Mouse (Mus musculus) mouse embryonic stem cell (cell line): ENCODE measurements around the gene Khdc1a.
"Not testable (repeated sequence)": the region's sequence is repeated elsewhere in the genome, so short reads cannot be mapped to it uniquely, and the experiment has no call there.

ENCODE experiments used
- in situ Hi-C, 2 experiments: fragments of 300-500 bp; cut with MboI; formaldehyde crosslinking; loops; 1 replicate in 1 of 2; 3 replicates in 1 of 2; pipeline ENCODE4 v1.14.3; 2019 to 2020; ENCODE audit warnings: low sequenced_read_pairs in 2 of 2, low pct_unique_long_range_greater_than_20kb in 1 of 2, mixed read lengths in 1 of 2; ENCODE audit not compliant: unreplicated experiment in 1 of 2

The Khdc1a gene

GRCm38 (mm10) chr1:21349341-21349740, at the start of gene Khdc1a:
Gene Khdc1a (plus strand): TSS chr1:21349641.
- in situ Hi-C loops = no loop called here

DNA sequence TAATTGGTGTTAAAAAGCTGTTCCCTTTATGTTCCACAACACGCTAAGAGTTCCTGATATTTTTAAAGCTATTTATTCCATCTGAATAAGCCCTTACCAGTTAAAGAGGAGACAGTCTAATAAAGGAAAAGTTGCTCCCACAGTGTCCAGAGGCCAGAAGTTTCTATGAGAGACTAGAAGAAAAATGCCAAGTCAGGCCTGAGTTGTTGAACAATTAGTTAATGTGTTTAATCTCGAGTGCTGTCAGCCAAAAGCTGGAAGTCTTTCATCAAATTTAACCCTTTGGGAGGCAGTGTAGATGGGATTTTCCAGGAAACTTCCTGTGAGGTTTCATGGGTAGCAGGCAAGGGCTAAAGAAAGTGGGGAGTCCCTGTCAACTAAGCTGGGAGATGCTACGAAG, 49.6 kb upstream of the Khdc1a start:
- in situ Hi-C loops = no loop called here

GRCm38 (mm10) chr1:21301686-21302085, 47.8 kb upstream of the Khdc1a start:
- in situ Hi-C loops = no loop called here

GRCm38 (mm10) chr1:21304174-21304573, 45.3 kb upstream of the Khdc1a start:
- in situ Hi-C loops = no loop called here

DNA sequence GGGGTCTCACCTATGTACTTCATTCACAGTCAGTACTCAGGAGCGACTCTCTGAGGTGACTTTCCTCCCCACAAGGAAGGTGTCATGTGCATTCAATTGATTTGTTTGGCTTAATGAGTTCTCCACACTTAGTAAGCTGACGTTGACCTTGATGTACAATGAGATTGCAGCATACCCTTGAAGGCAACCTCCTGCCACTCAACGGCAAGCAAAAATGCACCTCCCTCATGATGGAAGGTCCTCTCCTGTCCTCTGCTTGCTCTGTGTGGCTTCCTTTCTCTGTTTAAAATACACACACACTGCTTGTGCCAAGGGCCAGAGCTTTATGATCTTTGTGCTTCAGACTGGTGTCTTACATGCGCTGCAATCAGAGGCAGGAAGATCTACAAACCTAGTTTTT, 44.8 kb upstream of the Khdc1a start:
- in situ Hi-C loops = no loop called here

GRCm38 (mm10) chr1:21305443-21305842, 44.0 kb upstream of the Khdc1a start:
- in situ Hi-C loops = no loop called here

DNA sequence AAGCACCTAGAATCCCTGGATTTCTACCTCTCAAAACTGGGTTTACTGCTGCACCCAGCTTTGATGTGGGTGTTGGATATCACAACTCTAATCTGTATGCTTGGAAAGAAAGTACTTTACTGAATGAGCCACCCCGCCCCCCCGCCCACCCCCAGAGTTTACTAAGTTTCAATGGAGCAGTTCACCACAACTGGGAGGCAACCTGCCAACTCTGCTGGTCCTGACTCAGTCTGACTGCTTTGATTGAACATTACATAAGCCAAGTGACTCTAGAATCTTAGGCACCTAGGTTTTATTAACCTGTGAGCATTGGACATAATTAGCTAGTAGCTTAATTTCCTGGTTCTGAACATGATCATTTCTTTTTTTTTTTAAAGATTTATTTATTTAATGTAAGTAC, 35.1 kb upstream of the Khdc1a start:
- in situ Hi-C loops = no loop called here

DNA sequence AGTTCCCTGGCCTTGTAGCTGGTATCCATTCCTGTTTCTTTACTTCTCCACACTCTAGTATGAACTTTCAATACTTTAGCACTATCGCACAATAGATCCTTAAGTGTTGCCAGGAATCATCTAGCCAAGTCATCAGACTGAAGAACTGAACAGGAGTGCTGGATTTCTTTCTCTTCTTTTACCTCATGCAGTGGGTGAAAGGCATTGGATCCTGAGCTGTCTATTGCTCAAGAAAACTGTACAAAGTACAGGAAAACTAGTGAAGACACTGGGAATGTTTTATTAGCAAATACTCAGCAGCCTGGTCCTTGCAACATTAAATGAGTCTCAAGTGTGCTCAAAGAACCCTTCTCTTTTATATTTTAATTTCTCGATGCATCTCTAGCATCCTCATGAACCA, 33.7 kb upstream of the Khdc1a start:
- in situ Hi-C loops = no loop called here

GRCm38 (mm10) chr1:21316305-21316704, 33.1 kb upstream of the Khdc1a start:
- in situ Hi-C loops = no loop called here

GRCm38 (mm10) chr1:21318202-21318601, 31.2 kb upstream of the Khdc1a start:
- in situ Hi-C loops = no loop called here

GRCm38 (mm10) chr1:21320271-21320670, 29.2 kb upstream of the Khdc1a start:
- in situ Hi-C loops = not testable (repeated sequence)

DNA sequence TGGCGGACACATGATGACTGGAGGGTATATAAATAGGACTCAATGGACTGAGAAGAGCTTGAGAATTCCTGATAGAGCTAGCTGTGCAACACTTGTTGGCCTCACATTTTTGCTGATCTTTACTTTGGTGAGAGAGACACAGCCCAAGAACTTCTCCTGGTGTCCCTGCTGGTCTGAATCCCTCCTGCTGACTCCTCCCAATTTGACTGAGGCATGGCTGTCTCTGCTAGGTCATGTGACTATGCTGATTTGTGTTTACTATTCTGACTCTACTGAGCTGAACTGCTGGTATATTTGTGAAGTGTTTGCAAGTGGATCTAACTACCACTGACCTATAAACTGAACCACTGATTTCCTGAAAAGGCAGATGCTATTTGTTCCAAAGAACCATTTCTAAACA, 27.8 kb upstream of the Khdc1a start:
- in situ Hi-C loops = no loop called here

DNA sequence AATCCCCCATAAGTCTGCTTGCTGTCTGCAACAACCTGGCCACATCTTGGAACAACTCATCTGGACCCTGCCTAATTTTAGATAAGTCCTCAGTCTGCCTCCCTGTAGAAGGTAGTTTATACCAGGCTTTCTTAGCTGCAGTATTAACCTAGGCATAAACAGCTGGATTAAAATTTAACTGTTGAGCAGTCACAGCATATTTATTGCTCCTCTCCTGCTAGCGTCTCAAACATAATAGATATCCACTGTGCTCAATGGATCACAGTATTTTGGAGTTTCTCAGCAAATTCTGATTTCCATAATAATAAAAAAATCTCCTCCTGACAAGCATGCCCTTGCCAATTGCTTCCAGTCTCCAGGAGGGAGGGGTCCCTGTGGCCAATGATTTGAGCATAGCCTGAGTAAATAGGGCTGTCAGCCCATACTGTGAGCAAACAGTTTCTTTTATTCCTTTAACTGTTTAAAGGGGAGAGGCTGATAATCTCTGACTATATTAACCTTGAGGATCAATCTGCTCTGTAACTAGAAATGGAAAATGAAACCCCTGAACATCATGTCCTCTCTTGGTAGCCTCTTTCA, 25.4 kb upstream of the Khdc1a start:
- in situ Hi-C loops = no loop called here

GRCm38 (mm10) chr1:21324633-21325032, 24.8 kb upstream of the Khdc1a start:
- in situ Hi-C loops = no loop called here

- in situ Hi-C loops = no loop called here
These were observed 22.7 kb upstream of the Khdc1a start for GRCm38 (mm10) chr1:21326733-21327132.

DNA sequence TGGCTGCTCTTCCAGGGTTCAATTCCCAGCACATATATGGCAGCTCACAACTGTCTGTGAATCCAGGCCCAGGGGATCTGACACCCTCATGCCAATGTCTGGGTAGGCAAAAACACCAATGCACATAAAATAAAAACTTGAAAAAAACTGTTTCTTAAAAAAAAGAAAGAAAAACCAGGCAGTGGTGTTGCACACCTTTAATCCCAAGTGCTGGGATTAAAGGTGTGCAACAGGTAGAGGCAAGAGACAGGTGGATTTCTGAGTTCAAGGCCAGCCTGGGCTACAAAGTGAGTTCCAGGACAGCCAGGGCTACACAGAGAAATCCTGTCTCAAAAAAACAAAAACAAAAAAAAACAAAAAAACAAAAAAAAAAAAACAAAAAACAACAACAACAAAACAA, 18.3 kb upstream of the Khdc1a start:
- in situ Hi-C loops = not testable (repeated sequence)

- in situ Hi-C loops = no loop called here
These were observed 16.0 kb upstream of the Khdc1a start for GRCm38 (mm10) chr1:21333222-21333973.

DNA sequence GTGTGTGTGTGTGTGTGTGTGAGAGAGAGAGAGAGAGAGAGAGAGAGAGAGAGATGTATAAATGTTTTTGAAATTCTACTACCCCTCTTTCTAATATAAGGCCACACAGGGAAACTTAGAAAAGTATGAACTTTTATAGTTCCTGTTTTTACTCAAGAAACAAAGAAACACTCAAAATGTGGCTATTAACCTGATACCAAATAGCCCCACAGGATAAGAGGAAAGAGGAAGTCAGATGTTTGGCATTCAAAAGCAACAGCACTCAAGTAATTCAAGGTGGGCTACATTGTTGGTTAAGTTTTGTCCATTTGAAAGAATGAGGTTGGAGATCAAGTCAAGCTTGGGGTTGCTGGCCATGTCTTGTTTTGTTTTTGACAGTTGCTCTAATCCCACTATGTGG, 13.6 kb upstream of the Khdc1a start:
- in situ Hi-C loops = no loop called here

DNA sequence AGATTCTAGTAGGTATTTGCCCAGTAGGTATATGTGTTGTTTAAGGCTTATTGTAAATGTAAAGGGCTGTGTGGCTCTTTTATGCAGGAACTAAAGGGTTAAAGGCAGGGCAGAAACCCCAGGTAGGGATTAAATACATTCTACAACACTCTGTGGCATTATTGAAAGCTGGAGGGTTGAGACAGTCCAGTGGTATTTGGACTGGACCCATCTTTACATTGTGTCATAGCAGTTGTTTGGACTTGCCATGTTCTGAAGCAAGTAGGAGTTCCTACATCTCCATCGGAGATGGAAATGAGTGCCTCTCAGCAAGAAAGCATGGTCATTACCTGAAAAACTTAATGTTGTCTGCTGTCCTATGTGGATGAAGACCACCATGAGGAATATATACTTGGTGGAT, 8.7 kb upstream of the Khdc1a start:
- in situ Hi-C loops = no loop called here

DNA sequence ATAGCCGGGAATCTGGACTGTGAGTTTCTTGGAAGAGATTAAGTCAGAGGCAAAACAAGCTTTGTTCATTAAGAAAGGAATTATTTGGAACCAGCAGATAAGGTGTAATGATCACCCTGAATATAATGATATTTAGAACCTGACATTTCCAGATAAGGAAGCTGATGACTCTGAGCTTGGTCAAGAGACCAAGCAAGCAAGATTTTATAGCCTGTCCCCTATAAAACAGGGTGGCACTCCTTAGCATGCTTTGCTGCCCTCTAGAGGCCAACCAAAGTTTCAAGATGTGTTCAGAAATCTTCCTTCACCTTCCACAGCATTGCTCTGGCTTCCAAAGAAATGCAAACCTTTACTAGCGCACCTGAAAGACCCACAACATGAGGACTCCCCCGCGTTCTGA, 5.2 kb upstream of the Khdc1a start:
- in situ Hi-C loops = no loop called here
